Mouse (Mus musculus) G1E (cell line): ENCODE data around the gene Pou5f1.

Experiments used
- CTCF ChIP-seq: IDR thresholded peaks from 2 replicates; pipeline ENCODE4 v1.5.1; 2012; ENCODE audit warnings: low read depth, low read length, inconsistent platforms, mixed read lengths
- GATA1 ChIP-seq: IDR thresholded peaks from 2 replicates; pipeline ENCODE4 v1.6.1; 2012; ENCODE audit warnings: borderline replicate concordance, low read length, inconsistent platforms, mixed read lengths

DNA sequence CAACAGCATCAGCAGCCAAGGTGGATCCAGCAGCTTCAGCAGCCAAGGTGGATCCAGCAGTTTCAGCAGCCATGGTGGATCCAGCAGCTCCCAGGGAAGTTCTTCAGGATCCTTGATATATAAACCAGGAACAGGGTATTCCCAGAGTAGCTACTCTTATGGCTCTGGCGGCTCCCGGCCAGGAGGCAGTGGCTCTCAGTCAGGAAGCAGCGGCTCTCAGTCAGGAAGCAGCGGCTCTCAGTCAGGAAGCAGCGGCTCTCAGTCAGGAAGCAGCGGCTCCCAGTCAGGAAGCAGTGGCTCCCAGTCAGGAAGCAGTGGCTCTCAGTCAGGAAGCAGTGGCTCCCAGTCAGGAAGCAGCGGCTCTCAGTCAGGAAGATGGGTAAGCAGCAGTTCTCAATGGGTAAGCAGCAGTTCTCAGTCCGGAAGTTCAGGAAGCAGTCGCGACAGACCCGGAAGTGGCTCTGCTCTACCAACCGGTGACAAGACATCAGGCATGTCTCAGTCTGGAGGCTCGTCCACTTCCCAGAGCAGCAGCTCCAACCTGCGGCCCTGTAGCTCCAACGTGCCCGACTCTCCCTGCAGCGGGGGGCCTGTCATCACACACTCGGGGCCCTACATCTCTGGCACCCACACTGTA lies 49.1 kb downstream of the Pou5f1 start:
- TF ChIP-seq CTCF (no peak), GATA1 (no peak)
